Mouse (Mus musculus): ENCODE data around the gene Gm11115.

Gm11115 gene

DNA sequence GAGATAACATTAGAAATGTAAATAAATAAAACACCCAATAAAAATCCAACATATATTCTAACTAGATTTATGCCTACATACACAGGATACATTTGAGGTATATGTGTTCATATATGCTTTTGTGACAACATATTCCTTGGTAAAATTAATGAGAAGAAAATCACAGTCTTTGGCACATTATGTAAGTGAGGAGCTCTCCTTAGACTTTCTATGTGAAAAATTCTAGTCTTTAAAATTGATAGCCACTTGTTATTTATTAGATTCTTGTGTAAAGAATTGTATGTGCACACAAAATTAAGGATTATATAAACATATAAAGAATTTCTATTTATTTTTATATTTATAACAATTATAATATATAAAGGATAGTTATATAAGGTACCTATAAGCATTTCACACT lies at the start of gene Gm11115:
Gene Gm11115 (minus strand): TSS at position 101 of the 400 bp plus-strand sequence.
- no peak for DNase-seq (ENCODE audit: low read depth)

- DNase-seq (ENCODE audit: low read depth) = no peak
These were observed 42.5 kb downstream of the Gm11115 start, which contains the start of gene Gm11116 for GRCm38 (mm10) chr5:88111430-88111829. Gm11116 (minus strand) TSS chr5:88111530.
